Mouse (Mus musculus) limb, embryonic 12.5 days (tissue): ENCODE measurements at regions not wholly inside any gene's neighbourhood (a gene's known extent, or its start where the extent isn't known, plus 50 kb on each side); places are given as distances from the start of the nearest gene placed in this dataset.
"Not testable (repeated sequence)": the region's sequence is repeated elsewhere in the genome, so short reads cannot be mapped to it uniquely, and the experiment has no call there.

ENCODE experiments used
- ATAC-seq: fragments of 200-750 bp; cut with Nextera tagmentation; 2 replicates; pipeline ENCODE4 v1.8.0; 2017; ENCODE audit warnings: low read depth, moderate TSS enrichment; ENCODE audit not compliant: insufficient number of reproducible peaks, insufficient read depth, low FRiP score, low TSS enrichment
- H3K27ac ChIP-seq: fragments of 300-500 bp; sonication (generic); 2 replicates; pipeline ENCODE4 v1.5.1; 2016; ENCODE audit warnings: mild to moderate bottlenecking, moderate library complexity
- H3K27me3 ChIP-seq: fragments of 300-500 bp; sonication (generic); 2 replicates; pipeline ENCODE4 v1.6.1; 2016; ENCODE audit warnings: mild to moderate bottlenecking, moderate library complexity
- H3K36me3 ChIP-seq: fragments of 300-500 bp; sonication (generic); 2 replicates; pipeline ENCODE4 v1.6.1; 2016; ENCODE audit warnings: mild to moderate bottlenecking, moderate library complexity
- H3K4me1 ChIP-seq: fragments of 300-500 bp; sonication (generic); replicated peaks from 2 replicates; pipeline ENCODE4 v1.6.1; 2016
- H3K4me2 ChIP-seq: fragments of 300-500 bp; sonication (generic); 2 replicates; pipeline ENCODE4 v1.6.1; 2016; ENCODE audit warnings: mild to moderate bottlenecking, moderate library complexity
- H3K4me3 ChIP-seq: fragments of 300-500 bp; sonication (generic); replicated peaks from 2 replicates; pipeline ENCODE4 v1.5.1; 2016; ENCODE audit warnings: mild to moderate bottlenecking
- H3K9ac ChIP-seq: fragments of 300-500 bp; sonication (generic); replicated peaks from 2 replicates; pipeline ENCODE4 v1.6.1; 2016; ENCODE audit warnings: mild to moderate bottlenecking, moderate library complexity
- H3K9me3 ChIP-seq: fragments of 300-500 bp; sonication (generic); 2 replicates; pipeline ENCODE4 v1.6.1; 2016; ENCODE audit warnings: mild to moderate bottlenecking, moderate library complexity
- WGBS: fragments of 180-500 bp; shearing (Covaris S2); methylation state at CpG from one replicate; pipeline ENCODE4 v1.1.7; 2016; 5-methylcytosine and 5-hydroxymethylcytosine counted together

DNA sequence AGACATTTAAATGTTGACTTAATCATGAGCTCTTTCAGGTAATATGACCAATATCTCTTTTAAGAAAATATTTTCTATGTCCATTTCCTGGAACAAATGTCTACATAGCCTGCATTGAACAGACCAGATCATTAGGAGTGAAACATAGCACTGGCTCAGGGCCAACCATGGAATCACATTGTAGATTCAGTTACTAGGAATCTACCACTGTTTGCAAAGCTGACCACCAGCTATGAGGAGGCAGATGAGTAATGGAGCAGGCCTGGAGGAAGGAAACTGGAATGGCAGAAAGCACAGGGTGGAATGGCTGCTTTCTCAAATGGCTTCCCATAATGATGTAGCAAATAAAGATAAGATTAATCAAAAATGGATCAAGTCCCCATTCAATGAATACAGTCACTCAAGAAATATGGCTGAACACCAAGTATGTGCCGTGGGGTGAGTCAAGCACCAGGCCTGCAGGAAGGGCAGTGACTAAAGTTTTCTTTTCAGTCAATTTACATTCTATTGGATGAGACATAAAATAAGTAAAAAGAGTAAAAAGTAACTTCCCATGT lies 207.6 kb downstream of the Ankrd50 start:
- Histone ChIP-seq H3K4me1 (peaks cover 10% of the 10 kb centered on the region), H3K4me2 (no peak overlapping the region), H3K4me3 (no peak overlapping the region), H3K36me3 (no peaks in the 10 kb centered on the region), H3K27ac (no peak overlapping the region), H3K9me3 (no peaks in the 10 kb centered on the region), H3K9ac (no peak overlapping the region), H3K27me3 (no peaks in the 10 kb centered on the region)
- no peak for ATAC-seq
- WGBS = 93% methylated on average over 1 of the region's 1 CpGs

DNA sequence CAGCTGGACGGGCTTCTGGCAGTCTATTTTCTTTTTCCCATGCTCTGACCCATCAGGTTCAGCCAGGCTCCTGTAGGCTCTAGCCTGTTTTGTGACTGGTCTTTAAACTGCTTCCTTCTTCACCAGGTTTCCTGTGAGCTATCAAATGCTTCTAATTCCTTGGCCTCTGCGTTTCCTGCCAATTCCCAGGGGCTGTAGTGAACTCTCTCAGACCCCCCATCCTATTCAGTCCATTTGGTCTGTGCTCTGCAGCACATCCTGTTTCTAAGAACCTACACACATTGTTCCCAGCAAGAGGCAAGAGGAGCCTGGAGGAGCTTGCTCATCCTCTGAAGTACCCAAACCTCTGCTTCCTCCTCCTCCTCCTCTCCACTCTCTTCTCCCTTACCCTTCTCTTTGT lies 209.3 kb downstream of the Ankrd50 start:
- ATAC-seq = peak; percentile 31; the same call in 1 of the 2 replicates
- 29% methylated on average over 2 of the region's 2 CpGs for WGBS
- Histone ChIP-seq H3K9me3 (no peaks in the 10 kb centered on the region), H3K4me3 (no peak overlapping the region), H3K4me2 (no peak overlapping the region), H3K9ac (no peak overlapping the region), H3K27ac (peak overlapping the region; percentile 13; the same call in 1 of the 2 replicates), H3K27me3 (no peaks in the 10 kb centered on the region), H3K4me1 (peaks cover 10% of the 10 kb centered on the region), H3K36me3 (no peaks in the 10 kb centered on the region)

DNA sequence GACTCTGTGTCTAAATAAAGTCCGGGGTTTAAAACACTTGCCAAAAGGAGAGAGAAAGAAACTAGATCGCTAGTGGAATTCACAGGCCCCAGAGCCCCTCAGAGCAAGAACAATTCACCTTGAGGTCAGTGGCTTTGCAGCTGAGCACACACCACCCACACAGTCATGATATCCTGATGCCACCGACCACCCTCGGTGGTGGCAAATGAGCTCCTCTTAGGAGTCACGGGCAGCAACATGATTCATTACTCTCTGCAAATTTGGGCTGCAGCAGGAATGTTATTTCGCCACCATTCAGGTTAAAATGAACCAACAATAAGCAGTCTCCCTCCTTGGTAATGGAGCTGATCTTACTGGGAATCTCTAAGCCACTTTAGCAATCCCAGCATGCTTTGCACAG lies 213.9 kb downstream of the Ankrd50 start:
- H3K4me1 ChIP-seq = peaks cover 10% of the 10 kb centered on the region
- 71% methylated on average over 6 of the region's 6 CpGs for WGBS

DNA sequence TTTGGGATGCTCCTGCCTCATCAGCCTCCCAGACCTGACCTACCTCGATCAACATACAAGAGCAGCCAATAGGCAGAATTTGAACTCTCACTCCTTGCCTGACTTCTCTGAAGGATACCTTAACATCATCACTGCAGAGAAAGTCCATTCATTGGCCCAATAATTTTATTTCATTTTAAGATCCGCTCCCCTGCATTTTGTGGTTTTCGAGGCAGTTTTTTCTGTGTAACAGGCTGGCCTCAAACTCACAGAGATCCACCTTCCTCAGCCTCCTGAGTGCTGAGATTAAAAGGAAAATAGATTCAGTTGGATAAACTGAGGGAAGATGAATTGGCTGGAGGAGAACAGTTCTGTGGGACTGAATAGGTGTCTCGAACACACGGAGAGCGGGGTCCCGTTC lies 216.4 kb downstream of the Ankrd50 start:
- no peak for ATAC-seq
- Histone ChIP-seq H3K36me3 (no peaks in the 10 kb centered on the region), H3K9ac (no peak overlapping the region), H3K27ac (no peak overlapping the region), H3K9me3 (no peaks in the 10 kb centered on the region), H3K4me3 (no peak overlapping the region), H3K27me3 (no peaks in the 10 kb centered on the region), H3K4me2 (no peak overlapping the region), H3K4me1 (peaks cover 2% of the 10 kb centered on the region; the same call in 1 of the 2 replicates)
- WGBS = 94% methylated on average over 7 of the region's 7 CpGs

More for the DNA sequence above, 213.9 kb downstream of the Ankrd50 start:
- Histone ChIP-seq H3K9me3 (no peaks in the 10 kb centered on the region), H3K9ac (no peak overlapping the region), H3K4me2 (no peak overlapping the region), H3K36me3 (no peaks in the 10 kb centered on the region), H3K27me3 (no peaks in the 10 kb centered on the region), H3K27ac (no peak overlapping the region), H3K4me3 (no peak overlapping the region)
- ATAC-seq = no peak

DNA sequence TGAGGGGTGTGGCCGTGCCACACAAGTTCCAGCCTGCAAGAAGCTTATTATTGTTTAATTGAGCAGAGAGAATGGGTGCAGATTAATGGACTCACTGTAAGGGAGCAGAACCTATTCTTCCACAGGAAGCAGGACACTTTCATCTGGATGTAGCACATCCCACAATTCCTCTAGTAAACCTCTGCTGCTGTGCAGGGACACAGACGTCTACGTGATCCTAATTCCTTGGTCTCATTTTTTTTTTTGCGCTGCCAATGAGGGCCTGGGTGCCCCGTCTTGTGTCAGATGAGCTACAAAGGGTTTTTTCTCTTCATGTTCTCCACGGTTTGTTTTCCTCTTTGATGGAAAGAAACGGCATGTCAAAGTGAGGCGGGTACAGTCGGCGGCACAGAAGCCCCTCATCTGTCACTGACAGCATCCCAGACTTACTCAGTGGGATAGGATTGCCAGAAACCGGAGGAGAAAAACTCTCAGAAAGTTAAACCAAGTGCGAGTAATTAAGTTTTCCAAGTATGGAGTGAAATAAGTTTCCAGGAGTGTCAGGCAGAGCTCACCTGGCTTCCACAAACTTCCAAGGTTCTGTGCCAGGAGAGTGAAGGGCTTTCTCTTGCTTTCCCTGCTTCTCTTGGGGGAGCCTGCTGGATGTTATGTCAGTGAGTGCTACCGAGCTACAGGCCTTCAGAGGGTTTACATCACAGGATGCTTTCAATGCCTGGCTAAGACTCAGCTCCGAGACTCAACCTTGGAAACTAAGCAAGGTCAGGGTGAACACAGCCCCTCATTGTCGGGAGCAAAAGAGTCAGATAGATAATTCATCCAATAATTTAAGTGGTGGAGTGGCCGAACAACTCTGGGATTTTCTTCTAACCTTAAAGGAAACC lies 221.1 kb downstream of the Ankrd50 start:
- H3K36me3 ChIP-seq = no peaks in the 10 kb centered on the region
- H3K9ac ChIP-seq = no peak overlapping the region
- no peak overlapping the region for H3K4me2 ChIP-seq
- H3K9me3 ChIP-seq = 0 out of 2 replicates have a peak, but pooled peaks cover 2% of the 10 kb centered on the region
- ATAC-seq = no peak
- no peak overlapping the region for H3K4me3 ChIP-seq
- H3K27me3 ChIP-seq = no peaks in the 10 kb centered on the region
- H3K27ac ChIP-seq = no peak overlapping the region
- peaks cover 6% of the 10 kb centered on the region; the same call in 1 of the 2 replicates for H3K4me1 ChIP-seq
- WGBS = 56% methylated on average over 16 of the region's 16 CpGs

DNA sequence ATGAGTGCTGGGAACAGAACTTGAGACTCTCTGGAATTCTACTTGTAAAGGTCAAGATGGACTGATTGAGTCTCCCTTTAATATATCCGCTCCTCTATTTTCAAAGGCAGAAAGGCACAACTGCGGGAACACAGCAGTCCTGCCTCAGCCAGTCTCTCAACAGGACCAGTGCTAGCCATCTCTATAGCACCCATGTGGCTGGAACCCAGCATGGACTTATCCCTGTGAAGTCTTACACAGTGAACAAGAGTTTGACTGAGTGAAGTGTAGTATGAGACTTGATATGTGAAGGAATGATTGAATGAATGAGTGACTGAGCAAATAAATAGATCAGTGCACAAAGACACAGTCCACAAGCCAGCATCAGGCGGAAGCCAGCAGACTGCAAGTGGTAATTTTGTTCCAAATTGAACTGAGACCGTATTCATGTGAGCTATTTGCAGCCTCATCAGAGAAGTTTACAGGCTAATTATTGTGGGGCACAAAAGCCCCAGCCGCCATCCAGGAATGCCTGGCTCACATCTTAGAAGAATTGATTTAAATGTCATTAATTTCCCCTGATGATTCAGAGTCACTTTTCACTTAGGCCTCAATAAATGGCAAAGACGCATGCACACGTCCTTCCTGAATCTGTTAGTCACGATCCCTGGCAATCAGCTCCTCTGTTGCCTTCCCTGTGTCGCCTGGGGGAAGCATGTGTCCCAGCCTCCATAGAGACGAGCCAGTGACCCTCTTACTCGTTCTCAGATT lies 223.1 kb downstream of the Ankrd50 start:
- WGBS = 48% methylated on average over 11 of the region's 11 CpGs
- Histone ChIP-seq H3K9ac (no peak overlapping the region), H3K36me3 (no peaks in the 10 kb centered on the region), H3K9me3 (0 out of 2 replicates have a peak, but pooled peaks cover 2% of the 10 kb centered on the region), H3K4me3 (no peak overlapping the region), H3K27ac (no peak overlapping the region), H3K4me1 (peaks cover 17% of the 10 kb centered on the region), H3K27me3 (no peaks in the 10 kb centered on the region), H3K4me2 (no peak overlapping the region)
- ATAC-seq = no peak

DNA sequence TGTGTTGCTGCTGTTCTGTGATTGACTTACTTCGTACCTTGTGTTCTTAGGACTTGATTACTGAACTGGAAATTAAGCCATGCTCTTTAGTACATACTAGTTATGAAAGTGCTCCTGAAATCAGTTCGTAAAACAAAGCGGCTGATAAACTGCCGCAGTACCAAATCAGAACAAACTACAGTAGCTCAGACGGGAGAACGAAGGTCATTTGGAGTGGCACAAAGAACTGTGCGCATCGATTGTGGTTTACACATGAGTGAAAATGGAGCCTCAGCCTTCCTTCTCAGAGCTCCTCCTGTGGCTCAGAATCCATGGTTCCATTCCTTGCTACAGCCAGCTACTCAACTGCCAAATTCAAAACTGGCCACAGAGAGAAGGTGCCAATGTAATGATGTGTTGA lies 225.4 kb downstream of the Ankrd50 start:
- H3K27ac ChIP-seq, H3K4me2 ChIP-seq, ATAC-seq, H3K4me3 ChIP-seq, H3K9me3 ChIP-seq, H3K27me3 ChIP-seq, H3K36me3 ChIP-seq, H3K9ac ChIP-seq: not testable (repeated sequence)
- 95% methylated on average over 8 of the region's 8 CpGs for WGBS
- H3K4me1 ChIP-seq = peaks cover 17% of the 10 kb centered on the region

DNA sequence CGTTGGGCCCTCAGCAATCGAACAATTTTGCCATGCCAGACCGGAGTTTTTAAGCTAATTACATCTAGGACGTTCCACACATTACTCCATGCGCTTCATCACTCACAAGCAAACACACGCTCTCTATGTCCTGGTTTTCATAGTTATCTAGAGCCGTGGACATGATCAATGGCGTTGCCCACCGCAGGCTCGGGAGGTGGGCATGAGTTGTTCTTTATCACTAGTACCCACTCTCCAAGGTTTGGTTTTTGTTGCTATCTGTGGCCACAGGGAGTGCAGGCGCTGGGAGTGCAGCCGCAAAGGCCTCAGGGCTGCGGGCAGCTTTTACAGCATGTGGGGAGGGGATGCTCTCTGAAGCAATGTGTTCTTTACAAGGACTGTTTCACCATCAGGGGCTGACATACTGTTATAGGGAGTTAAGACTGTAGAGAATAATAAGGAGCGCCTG lies 226.8 kb downstream of the Ankrd50 start:
- 57% methylated on average over 14 of the region's 14 CpGs for WGBS
- Histone ChIP-seq H3K9me3 (0 out of 2 replicates have a peak, but pooled peaks cover 2% of the 10 kb centered on the region), H3K4me2 (no peak overlapping the region), H3K27me3 (no peaks in the 10 kb centered on the region), H3K9ac (no peak overlapping the region), H3K36me3 (no peaks in the 10 kb centered on the region), H3K4me1 (peaks cover 11% of the 10 kb centered on the region), H3K4me3 (no peak overlapping the region), H3K27ac (no peak overlapping the region)
- ATAC-seq = 0 out of 2 replicates have a peak, but pooled peaks have one; percentile 15

DNA sequence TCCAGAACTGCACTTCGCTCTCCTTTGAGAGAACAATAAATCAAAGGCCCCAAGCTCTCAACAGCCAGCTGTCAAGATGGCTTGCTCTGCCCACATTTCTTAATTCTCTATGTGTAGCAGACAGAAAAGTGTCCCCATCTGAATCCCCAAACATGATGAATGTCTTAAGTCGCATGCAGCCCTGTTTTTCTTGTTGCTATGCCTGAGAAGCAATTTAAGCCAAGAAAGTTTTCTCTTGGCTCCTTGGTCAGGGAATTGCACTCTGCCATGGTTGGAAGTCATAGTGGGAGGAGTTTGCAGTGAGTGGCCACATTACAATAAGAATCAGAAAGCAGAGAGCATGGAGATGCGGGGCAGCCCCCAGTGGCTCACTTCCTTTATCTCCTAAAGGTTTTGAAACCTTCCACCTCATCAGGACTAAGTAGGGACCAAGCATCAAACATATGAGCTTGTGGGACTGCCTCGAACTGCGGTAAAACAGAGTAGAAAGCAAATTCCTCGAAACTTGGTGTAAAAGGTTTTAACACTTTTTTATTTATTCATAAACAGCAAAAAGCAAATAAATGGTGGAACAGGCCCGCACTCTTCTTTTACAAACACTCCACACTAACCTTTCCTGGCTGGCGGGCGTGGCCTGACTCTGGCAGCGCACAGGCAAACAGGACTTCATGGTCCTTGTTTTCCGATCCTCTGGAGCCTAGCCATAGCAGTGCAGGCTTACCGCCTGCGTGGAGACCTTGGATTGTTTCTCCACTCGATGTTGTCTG lies 227.4 kb downstream of the Ankrd50 start:
- Histone ChIP-seq H3K4me3 (no peak overlapping the region), H3K9ac (no peak overlapping the region), H3K27ac (no peak overlapping the region), H3K4me2 (no peak overlapping the region), H3K36me3 (no peaks in the 10 kb centered on the region), H3K9me3 (0 out of 2 replicates have a peak, but pooled peaks cover 2% of the 10 kb centered on the region), H3K4me1 (peaks cover 11% of the 10 kb centered on the region), H3K27me3 (no peaks in the 10 kb centered on the region)
- no peak for ATAC-seq
- WGBS = 55% methylated on average over 14 of the region's 14 CpGs

DNA sequence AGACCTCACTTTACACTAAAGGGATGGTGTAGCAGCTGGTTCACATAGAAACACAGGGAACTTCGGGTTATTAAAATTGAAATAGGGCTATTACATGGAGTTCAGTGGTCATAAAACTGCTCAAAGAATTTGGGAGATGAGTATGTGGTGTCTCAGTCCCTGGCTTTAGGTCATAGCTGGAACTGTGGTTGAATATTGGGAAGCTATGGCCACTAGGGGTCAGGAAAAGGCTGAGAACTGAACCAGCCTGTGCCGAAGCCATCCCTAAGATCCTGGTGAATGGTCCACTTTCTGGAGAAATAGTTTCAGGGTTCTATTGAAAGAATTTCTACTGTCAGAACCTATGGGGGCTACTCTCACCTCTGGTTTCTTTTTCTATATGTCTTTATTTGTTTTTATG lies 229.0 kb downstream of the Ankrd50 start:
- H3K27me3 ChIP-seq = no peaks in the 10 kb centered on the region
- no peak overlapping the region for H3K9ac ChIP-seq
- H3K4me1 ChIP-seq = peaks cover 11% of the 10 kb centered on the region
- no peaks in the 10 kb centered on the region for H3K36me3 ChIP-seq
- H3K9me3 ChIP-seq = no peaks in the 10 kb centered on the region
- no peak overlapping the region for H3K4me2 ChIP-seq
- ATAC-seq = no peak; the same call in 1 of the 2 replicates
- H3K4me3 ChIP-seq = no peak overlapping the region
- no peak overlapping the region for H3K27ac ChIP-seq
- 12% methylated on average over 2 of the region's 2 CpGs for WGBS
